Mouse (Mus musculus) urinary bladder, postnatal 10 days (tissue): ENCODE results near the gene Sec14l5.
"Not testable (repeated sequence)": the region's sequence is repeated elsewhere in the genome, so short reads cannot be mapped to it uniquely, and the experiment has no call there.

Source experiments
- DNase-seq: peaks from one replicate; pipeline ENCODE4 v3.0.0; 2022; ENCODE audit warnings: low spot score

Gene Sec14l5

GRCm38 (mm10) chr16:5217341-5218133 lies 70.6 kb downstream of the Sec14l5 start:
- no peak for DNase-seq

GRCm38 (mm10) chr16:5221403-5221802 lies 74.5 kb downstream of the Sec14l5 start:
- no peak for DNase-seq

GRCm38 (mm10) chr16:5222140-5222539 lies 75.2 kb downstream of the Sec14l5 start, which contains the start of gene AU021092:
AU021092 (minus strand) TSS chr16:5222299.
- no peak for DNase-seq

GRCm38 (mm10) chr16:5226534-5226933 lies 79.6 kb downstream of the Sec14l5 start:
- DNase-seq, result not testable (repeated sequence)

GRCm38 (mm10) chr16:5227501-5227900 lies 80.6 kb downstream of the Sec14l5 start:
- not testable (repeated sequence) for DNase-seq

GRCm38 (mm10) chr16:5228103-5228502 lies 81.2 kb downstream of the Sec14l5 start:
- not testable (repeated sequence) for DNase-seq

GRCm38 (mm10) chr16:5232982-5233381 lies 86.1 kb downstream of the Sec14l5 start:
- DNase-seq, result no peak

GRCm38 (mm10) chr16:5233418-5234313 lies 86.8 kb downstream of the Sec14l5 start, which contains the start of gene Alg1:
Alg1 (plus strand) TSS chr16:5233621.
- peak; percentile 77 for DNase-seq
